Mouse (Mus musculus): Measurements from ENCODE around the gene Cib1.

Cib1 gene

GRCm38 (mm10) chr7:80232489-80233029 lies at the start of gene Cib1, which contains the start of gene Gdpgp1:
Gene Cib1 (minus strand): TSS chr7:80232813.
Gene Gdpgp1 (plus strand): TSS chr7:80232865.
- DNase-seq (ENCODE audit: low read depth) = peak; percentile 94

GRCm38 (mm10) chr7:80281646-80282045 lies 49.0 kb upstream of the Cib1 start:
- DNase-seq (ENCODE audit: low read depth) = no peak

- no peak for DNase-seq (ENCODE audit: low read depth)
Measured at GRCm38 (mm10) chr7:80280998-80281397, 48.4 kb upstream of the Cib1 start.

GRCm38 (mm10) chr7:80280032-80280431 lies 47.4 kb upstream of the Cib1 start:
- no peak for DNase-seq (ENCODE audit: low read depth)

- peak; percentile 75 for DNase-seq (ENCODE audit: low read depth)
Measured at GRCm38 (mm10) chr7:80276374-80276773, 43.8 kb upstream of the Cib1 start.

GRCm38 (mm10) chr7:80273456-80273855 lies 40.8 kb upstream of the Cib1 start:
- no peak for DNase-seq (ENCODE audit: low read depth)

- peak; percentile 56 for DNase-seq (ENCODE audit: low read depth)
Measured at GRCm38 (mm10) chr7:80269751-80270255, 37.2 kb upstream of the Cib1 start.

- peak; percentile 95 for DNase-seq (ENCODE audit: low read depth)
Measured at GRCm38 (mm10) chr7:80268897-80269750, 36.5 kb upstream of the Cib1 start, which contains the start of gene Vps33b. Gene Vps33b (plus strand): TSS chr7:80269649.

- no peak for DNase-seq (ENCODE audit: low read depth)
Measured at GRCm38 (mm10) chr7:80267764-80268163, 35.2 kb upstream of the Cib1 start.

- no peak for DNase-seq (ENCODE audit: low read depth)
Measured at GRCm38 (mm10) chr7:80264606-80265005, 32.0 kb upstream of the Cib1 start.

GRCm38 (mm10) chr7:80261372-80261990 lies 28.9 kb upstream of the Cib1 start:
- DNase-seq (ENCODE audit: low read depth) = peak; percentile 57

GRCm38 (mm10) chr7:80260625-80261371 lies 28.2 kb upstream of the Cib1 start, which contains the start of gene Ngrn:
Gene Ngrn (plus strand): TSS chr7:80261215.
- DNase-seq (ENCODE audit: low read depth) = peak; percentile 94

GRCm38 (mm10) chr7:80257706-80258105 lies 25.1 kb upstream of the Cib1 start:
- DNase-seq (ENCODE audit: low read depth) = no peak

- DNase-seq (ENCODE audit: low read depth) = peak; percentile 45
Measured at GRCm38 (mm10) chr7:80255981-80256380, 23.4 kb upstream of the Cib1 start.

- no peak for DNase-seq (ENCODE audit: low read depth)
Measured at GRCm38 (mm10) chr7:80252886-80253285, 20.3 kb upstream of the Cib1 start.

- no peak for DNase-seq (ENCODE audit: low read depth)
Measured at GRCm38 (mm10) chr7:80252437-80252836, 19.8 kb upstream of the Cib1 start.

GRCm38 (mm10) chr7:80246859-80247258 lies 14.2 kb upstream of the Cib1 start:
- DNase-seq (ENCODE audit: low read depth) = peak; percentile 63

GRCm38 (mm10) chr7:80246148-80246721 lies 13.6 kb upstream of the Cib1 start, which contains the start of gene Ttll13:
Gene Ttll13 (plus strand): TSS chr7:80246376.
- peak; percentile 99 for DNase-seq (ENCODE audit: low read depth)

- no peak for DNase-seq (ENCODE audit: low read depth)
Measured at GRCm38 (mm10) chr7:80244851-80245250, 12.2 kb upstream of the Cib1 start.

GRCm38 (mm10) chr7:80241661-80242060 lies 9.0 kb upstream of the Cib1 start:
- no peak for DNase-seq (ENCODE audit: low read depth)

GRCm38 (mm10) chr7:80238542-80238941 lies 5.9 kb upstream of the Cib1 start:
- DNase-seq (ENCODE audit: low read depth) = no peak

All from 416B (cell line).